Mouse (Mus musculus) spleen, adult 2 months (tissue): Measurements from ENCODE around the gene C87436.

ENCODE experiments used
- CTCF ChIP-seq: fragments of 200-500 bp; IDR thresholded peaks from 2 replicates; pipeline ENCODE4 v1.5.1; 2011; ENCODE audit warnings: mild to moderate bottlenecking, inconsistent platforms; ENCODE audit not compliant: insufficient read depth, insufficient read length, insufficient replicate concordance; ENCODE audit errors: extremely low read depth
- POLR2A ChIP-seq: fragments of 200-500 bp; IDR thresholded peaks from 2 replicates; pipeline ENCODE4 v1.6.1; 2011; ENCODE audit warnings: low read depth, low read length, inconsistent platforms

- no peak for TF ChIP-seq CTCF
- TF ChIP-seq POLR2A = no peak
Observed at GRCm38 (mm10) chr6:86397257-86397980, 40.8 kb upstream of the C87436 start.
